Comparison of ENCODE assay signal across 24 mouse cellular contexts in genomic region chr12:56240206-56240605, GRCm38 (mm10).
A peak's percentile ranks its signal among the peaks of the same experiment; 100 is the strongest.
DNase-seq lines count a peak whose midpoint lies in the region; ATAC-seq lines count a peak whose summit lies in the region.
"Had no signal": no experiment of that assay in that cellular context is flagged by ENCODE, and none has a peak within 500 bp of the region (broad histone marks: within the 10 kb centered on the region; RNA-seq: fewer than 3 reads in every experiment).

No protein-coding gene starts in this region.

- H3K27ac ChIP-seq in lung, embryonic 16.5 days (ENCODE audit: low read length): peak overlapping the region; percentile 34; the same call in 1 of the 2 replicates
- H3K27ac ChIP-seq in kidney, embryonic 15.5 days: no peak overlapping the region
- H3K27ac ChIP-seq: embryonic facial prominence, embryonic 13.5 days; forebrain, embryonic 12.5 days; heart, adult 2 months; heart, embryonic 15.5 days; hindbrain, embryonic 10.5 days; hindbrain, embryonic 15.5 days had no signal

- no peaks in the 10 kb centered on the region for H3K9me3 ChIP-seq in lung, embryonic 16.5 days (ENCODE audit: control insufficient read depth, low read length)
- H3K9me3 ChIP-seq in kidney, embryonic 15.5 days (replicated peaks): no peaks in the 10 kb centered on the region
- H3K9me3 ChIP-seq: embryonic facial prominence, embryonic 13.5 days; forebrain, embryonic 12.5 days; heart, embryonic 15.5 days; hindbrain, embryonic 10.5 days; hindbrain, embryonic 15.5 days had no signal

- no peak for ATAC-seq in lung, embryonic 16.5 days (ENCODE audit: low read depth)
- ATAC-seq in kidney, embryonic 15.5 days (replicated peaks; ENCODE audit: low FRiP score): no peak
- ATAC-seq: activated CD4-positive, CD25-positive, alpha-beta regulatory T cell, adult 4 months; forebrain, embryonic 16.5 days; Patski had no signal

- no peaks in the 10 kb centered on the region for H3K27me3 ChIP-seq in lung, embryonic 16.5 days (ENCODE audit: control insufficient read depth, insufficient read depth, low read depth, low read length)
- 0 out of 2 replicates have a peak, but pooled peaks cover 3% of the 10 kb centered on the region for H3K27me3 ChIP-seq in kidney, embryonic 15.5 days
- H3K27me3 ChIP-seq: embryonic facial prominence, embryonic 13.5 days; forebrain, embryonic 12.5 days; heart, embryonic 15.5 days; hindbrain, embryonic 15.5 days had no signal

- DNase-seq in heart, adult 11 months: peak; percentile 35
- DNase-seq in heart, postnatal 4 days: no peak
- DNase-seq in lung, postnatal 36 days: no peak
- DNase-seq in 3134 (ENCODE audit: extremely low read depth, insufficient read length, low spot score): peak; percentile 5
- DNase-seq in embryo, embryonic 9.5 days (ENCODE audit: extremely low spot score): peak; percentile 35
- DNase-seq in layer of hippocampus, postnatal 10 days (ENCODE audit: low spot score in 2 of 2): no peak
- DNase-seq: adrenal gland, postnatal 25 days; cerebellum, adult 18-20 months; cerebellum, adult 9-11 months; cerebellum, postnatal 36 days; gastrocnemius, postnatal 10 days; heart, adult 2 months; heart, postnatal 14 days had no signal

- 0 out of 2 replicates have a peak, but pooled peaks cover 2% of the 10 kb centered on the region for H3K4me1 ChIP-seq in lung, embryonic 16.5 days (replicated peaks; ENCODE audit: control insufficient read depth, insufficient read depth, low read length)
- no peaks in the 10 kb centered on the region for H3K4me1 ChIP-seq in kidney, embryonic 15.5 days
- H3K4me1 ChIP-seq: embryonic facial prominence, embryonic 13.5 days; forebrain, embryonic 12.5 days; heart, embryonic 15.5 days; hindbrain, embryonic 15.5 days had no signal

- H3K4me3 ChIP-seq in lung, embryonic 16.5 days (ENCODE audit: low read length): no peak overlapping the region
- no peak overlapping the region for H3K4me3 ChIP-seq in kidney, embryonic 15.5 days (replicated peaks)
- H3K4me3 ChIP-seq: embryonic facial prominence, embryonic 13.5 days; forebrain, embryonic 12.5 days; heart, adult 2 months; heart, embryonic 15.5 days; hindbrain, embryonic 10.5 days; hindbrain, embryonic 15.5 days had no signal

- 13% methylated on average over 12 of the region's 12 CpGs for WGBS in lung, embryonic 16.5 days
- 24% methylated on average over 12 of the region's 12 CpGs for WGBS in kidney, embryonic 15.5 days

- no peaks in the 10 kb centered on the region for H3K36me3 ChIP-seq in lung, embryonic 16.5 days (ENCODE audit: control insufficient read depth, insufficient read depth, low read length)
- H3K36me3 ChIP-seq in kidney, embryonic 15.5 days: no peaks in the 10 kb centered on the region
- H3K36me3 ChIP-seq: embryonic facial prominence, embryonic 13.5 days; forebrain, embryonic 12.5 days; heart, embryonic 15.5 days; hindbrain, embryonic 10.5 days; hindbrain, embryonic 15.5 days had no signal

- H3K9ac ChIP-seq in lung, embryonic 16.5 days (ENCODE audit: low read length): peak overlapping the region; percentile 20; the same call in 1 of the 2 replicates
- H3K9ac ChIP-seq in kidney, embryonic 15.5 days: no peak overlapping the region
- H3K9ac ChIP-seq: embryonic facial prominence, embryonic 13.5 days; forebrain, embryonic 12.5 days; heart, embryonic 15.5 days; hindbrain, embryonic 15.5 days had no signal

- no peak overlapping the region for H3K4me2 ChIP-seq in lung, embryonic 16.5 days (ENCODE audit: low read depth, low read length)
- H3K4me2 ChIP-seq in kidney, embryonic 15.5 days: no peak overlapping the region
- H3K4me2 ChIP-seq: embryonic facial prominence, embryonic 13.5 days; forebrain, embryonic 12.5 days; heart, embryonic 11.5 days; heart, embryonic 15.5 days; hindbrain, embryonic 15.5 days had no signal

Comparison
In these comparisons a context has a peak if more than half of its experiments do, and no peak if none do; other contexts are left out.
1. DNase-seq: peak in heart, adult 11 months (single experiment), 3134 (single experiment) and embryo, embryonic 9.5 days (single experiment); none in heart, postnatal 4 days (single experiment), lung, postnatal 36 days (single experiment) and layer of hippocampus, postnatal 10 days (0 of 2).